Mouse (Mus musculus): ENCODE data around the gene Sike1. TPM values are rescaled to one million over a fixed set of nuclear protein-coding genes. Genes with fewer than 3 reads are reported as not detected.

Sike1 gene
- polyA plus RNA-seq, 1 experiment from 2014 or later = 53.5 TPM

DNA sequence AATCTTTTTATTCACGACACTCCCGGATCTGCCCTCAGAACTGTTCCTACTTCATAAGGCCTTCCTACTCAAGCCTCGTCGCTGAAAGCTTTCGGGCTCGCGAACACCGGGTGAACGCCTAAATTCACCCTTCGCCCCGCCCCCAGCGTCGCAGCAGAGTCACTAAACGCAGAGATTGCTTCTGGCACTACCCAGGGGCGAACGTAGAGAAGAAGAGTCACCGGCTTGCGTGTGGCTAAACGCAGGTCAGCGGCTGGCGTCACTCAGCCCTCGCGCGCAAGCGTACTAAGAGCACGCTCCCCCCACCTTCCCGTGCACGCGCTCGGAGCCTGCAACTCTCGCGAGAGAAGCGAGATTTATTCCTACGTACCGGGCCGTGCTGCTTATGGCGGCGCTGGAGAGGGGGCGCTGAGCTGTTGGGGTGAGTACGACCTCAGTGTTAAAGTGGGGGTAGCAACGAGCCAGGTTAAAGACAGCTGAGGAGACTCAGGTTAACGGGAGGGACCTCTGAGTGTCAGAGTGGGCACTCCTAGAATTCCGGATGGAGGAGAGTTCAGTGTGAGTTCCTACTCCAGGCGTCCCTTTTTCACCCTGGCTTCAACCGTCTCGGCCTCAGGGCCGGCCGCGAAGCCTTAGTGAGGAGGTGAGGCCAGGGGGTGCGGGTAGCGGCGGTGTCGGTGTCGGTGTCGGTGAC is 24.9 kb downstream of the Sike1 start, which contains the start of gene Csde1:
Gene Csde1 (plus strand): TSS at position 178 of the 694 bp plus-strand sequence.
- no peaks in the 10 kb centered on the region for H3K9me3 ChIP-seq (ENCODE audit: low read length)
- H3K4me3 ChIP-seq (ENCODE audit: low read length) = peak within 1 kb of the TSS; percentile 96
- H3K4me1 ChIP-seq (ENCODE audit: insufficient read depth, low read length) = peaks cover 18% of the 10 kb centered on the region
- peak within 1 kb of the TSS; percentile 97 for H3K27ac ChIP-seq (ENCODE audit: low read length)
- ATAC-seq (ENCODE audit: low FRiP score, low TSS enrichment) = peak; percentile 96
- H3K4me2 ChIP-seq (replicated peaks; ENCODE audit: low read depth, low read length) = peak within 1 kb of the TSS; percentile 65
- H3K9ac ChIP-seq (replicated peaks; ENCODE audit: low read length) = peak within 1 kb of the TSS; percentile 99
- WGBS = under 1% methylated on average over 55 of the region's 55 CpGs
- no peaks in the 10 kb centered on the region for H3K27me3 ChIP-seq (ENCODE audit: insufficient read depth, low read length)
- no peaks in the 10 kb centered on the region for H3K36me3 ChIP-seq (ENCODE audit: insufficient read depth, low read length)

DNA sequence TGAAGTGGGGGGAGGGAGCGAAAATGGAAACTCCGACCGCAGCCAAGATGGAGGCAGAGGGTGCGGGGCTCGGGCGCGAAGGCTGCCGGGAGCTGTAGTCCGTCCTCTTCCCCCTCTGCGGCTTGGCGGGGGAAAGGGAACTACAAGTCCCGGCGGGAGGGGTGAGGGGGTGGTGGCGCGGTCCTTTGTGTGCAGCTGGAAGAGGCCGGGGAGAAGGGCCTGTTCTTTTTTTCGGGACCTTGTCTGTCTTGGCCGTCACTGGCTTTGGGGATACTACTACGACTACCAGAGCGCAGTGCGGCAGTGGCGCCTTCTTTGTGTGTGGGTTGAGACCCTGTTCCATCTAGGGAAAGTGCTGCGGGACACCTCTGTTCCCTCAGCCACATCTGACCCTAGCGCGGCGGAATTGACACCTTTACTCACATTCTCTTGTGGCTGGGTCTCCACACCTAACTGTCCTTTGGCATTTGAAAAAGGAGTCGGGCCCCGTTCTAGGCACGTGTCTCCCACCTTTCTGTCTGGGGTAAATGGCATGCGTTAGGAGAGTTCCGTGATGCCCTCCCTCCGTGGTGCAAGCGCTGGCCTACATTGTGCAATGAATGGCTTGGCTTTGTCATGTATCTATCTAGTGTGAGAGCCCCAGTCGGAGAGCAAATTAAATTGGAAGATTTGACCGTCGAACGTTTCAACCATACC is 25.6 kb downstream of the Sike1 start:
- 0% methylated on average over 35 of the region's 37 CpGs for WGBS
- Histone ChIP-seq H3K9me3 (ENCODE audit: low read length) (no peaks in the 10 kb centered on the region), H3K36me3 (ENCODE audit: insufficient read depth, low read length) (no peaks in the 10 kb centered on the region), H3K27ac (ENCODE audit: low read length) (peak overlapping the region; percentile 97), H3K4me3 (ENCODE audit: low read length) (peak overlapping the region; percentile 96), H3K27me3 (ENCODE audit: insufficient read depth, low read length) (no peaks in the 10 kb centered on the region), H3K4me1 (ENCODE audit: insufficient read depth, low read length) (peaks cover 18% of the 10 kb centered on the region), H3K4me2 (replicated peaks; ENCODE audit: low read depth, low read length) (peak overlapping the region; percentile 65), H3K9ac (replicated peaks; ENCODE audit: low read length) (peak overlapping the region; percentile 99)
- ATAC-seq (ENCODE audit: low FRiP score, low TSS enrichment) = peak; percentile 95

DNA sequence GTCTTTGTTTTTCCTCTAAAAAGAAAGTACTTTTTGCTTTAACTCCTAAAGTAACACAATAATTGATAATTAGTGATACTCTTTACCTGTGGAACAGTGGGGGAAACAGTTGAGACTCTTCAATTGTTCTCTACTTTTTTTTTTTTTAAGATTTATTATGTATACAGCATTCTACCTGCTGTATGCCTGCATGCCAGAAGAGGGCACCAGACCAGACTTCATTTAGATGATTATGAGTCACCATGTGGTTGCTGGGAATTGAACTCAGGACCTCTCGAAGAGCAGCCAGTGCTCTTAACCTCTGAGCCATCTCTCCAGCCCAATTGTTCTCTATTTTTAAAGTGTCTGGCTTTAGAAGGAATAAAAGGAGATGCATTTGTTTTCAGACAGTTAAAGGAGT is 30.7 kb downstream of the Sike1 start:
- H3K9ac ChIP-seq (replicated peaks; ENCODE audit: low read length) = no peak overlapping the region
- H3K27me3 ChIP-seq (ENCODE audit: insufficient read depth, low read length) = no peaks in the 10 kb centered on the region
- 95% methylated on average over 1 of the region's 1 CpGs for WGBS
- peaks cover 14% of the 10 kb centered on the region for H3K4me1 ChIP-seq (ENCODE audit: insufficient read depth, low read length)
- ATAC-seq (ENCODE audit: low FRiP score, low TSS enrichment) = no peak
- H3K4me3 ChIP-seq (ENCODE audit: low read length) = no peak overlapping the region
- no peaks in the 10 kb centered on the region for H3K9me3 ChIP-seq (ENCODE audit: low read length)
- no peak overlapping the region for H3K27ac ChIP-seq (ENCODE audit: low read length)
- H3K4me2 ChIP-seq (replicated peaks; ENCODE audit: low read depth, low read length) = no peak overlapping the region
- peaks cover 25% of the 10 kb centered on the region for H3K36me3 ChIP-seq (ENCODE audit: insufficient read depth, low read length)

DNA sequence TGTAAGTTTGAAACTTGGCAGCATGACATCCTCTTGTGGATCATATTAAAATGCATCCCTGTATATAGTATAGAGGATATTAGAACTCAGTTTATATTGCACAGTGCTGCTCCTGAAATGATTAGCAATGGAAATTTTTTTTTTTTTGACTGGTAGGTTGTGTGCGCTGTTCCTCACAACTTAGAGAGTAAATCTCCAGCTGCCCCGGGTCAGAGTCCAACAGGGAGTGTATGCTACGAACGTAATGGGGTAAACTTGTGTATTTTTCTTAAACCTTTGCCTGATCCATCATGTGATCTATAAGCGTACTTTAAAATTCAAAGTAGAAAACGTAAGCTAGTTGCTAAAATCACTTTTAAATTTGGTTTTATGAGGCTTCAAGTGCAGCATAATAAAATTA is 44.8 kb downstream of the Sike1 start:
- Histone ChIP-seq H3K27ac (ENCODE audit: low read length) (no peak overlapping the region), H3K4me2 (replicated peaks; ENCODE audit: low read depth, low read length) (no peak overlapping the region), H3K4me3 (ENCODE audit: low read length) (no peak overlapping the region), H3K36me3 (ENCODE audit: insufficient read depth, low read length) (peaks cover 45% of the 10 kb centered on the region), H3K4me1 (ENCODE audit: insufficient read depth, low read length) (no peaks in the 10 kb centered on the region), H3K9ac (replicated peaks; ENCODE audit: low read length) (no peak overlapping the region), H3K9me3 (ENCODE audit: low read length) (no peaks in the 10 kb centered on the region), H3K27me3 (ENCODE audit: insufficient read depth, low read length) (no peaks in the 10 kb centered on the region)
- WGBS = 88% methylated on average over 6 of the region's 6 CpGs
- no peak for ATAC-seq (ENCODE audit: low FRiP score, low TSS enrichment)

DNA sequence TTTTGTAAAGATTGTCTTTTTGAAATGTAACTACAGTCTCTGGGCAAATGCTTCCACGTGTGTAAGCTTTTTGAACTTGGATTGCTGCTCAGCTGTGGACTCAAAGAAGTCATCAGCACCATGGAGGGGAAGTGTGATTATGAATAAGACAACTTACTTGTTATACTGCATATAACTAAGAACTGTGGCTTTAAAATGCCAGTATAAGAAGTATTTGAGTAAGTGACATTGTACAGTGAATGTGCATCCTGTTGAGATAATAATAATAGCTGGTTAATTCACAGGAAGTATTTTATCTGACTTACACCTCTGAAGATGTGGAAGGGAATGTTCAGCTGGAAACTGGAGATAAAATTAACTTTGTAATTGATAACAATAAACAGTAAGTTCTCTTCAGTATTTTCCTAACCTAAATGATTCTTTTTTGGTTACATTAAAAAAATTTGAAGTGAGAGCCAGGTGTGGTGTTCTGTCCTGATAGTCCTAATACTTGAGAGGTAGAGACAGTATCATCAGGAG is 45.4 kb downstream of the Sike1 start:
- no peak overlapping the region for H3K9ac ChIP-seq (replicated peaks; ENCODE audit: low read length)
- H3K4me3 ChIP-seq (ENCODE audit: low read length) = no peak overlapping the region
- no peak overlapping the region for H3K4me2 ChIP-seq (replicated peaks; ENCODE audit: low read depth, low read length)
- H3K4me1 ChIP-seq (ENCODE audit: insufficient read depth, low read length) = no peaks in the 10 kb centered on the region
- WGBS = 90% methylated on average over 1 of the region's 1 CpGs
- H3K9me3 ChIP-seq (ENCODE audit: low read length) = no peaks in the 10 kb centered on the region
- peaks cover 48% of the 10 kb centered on the region for H3K36me3 ChIP-seq (ENCODE audit: insufficient read depth, low read length)
- H3K27me3 ChIP-seq (ENCODE audit: insufficient read depth, low read length) = no peaks in the 10 kb centered on the region
- H3K27ac ChIP-seq (ENCODE audit: low read length) = no peak overlapping the region
- no peak for ATAC-seq (ENCODE audit: low FRiP score, low TSS enrichment)

DNA sequence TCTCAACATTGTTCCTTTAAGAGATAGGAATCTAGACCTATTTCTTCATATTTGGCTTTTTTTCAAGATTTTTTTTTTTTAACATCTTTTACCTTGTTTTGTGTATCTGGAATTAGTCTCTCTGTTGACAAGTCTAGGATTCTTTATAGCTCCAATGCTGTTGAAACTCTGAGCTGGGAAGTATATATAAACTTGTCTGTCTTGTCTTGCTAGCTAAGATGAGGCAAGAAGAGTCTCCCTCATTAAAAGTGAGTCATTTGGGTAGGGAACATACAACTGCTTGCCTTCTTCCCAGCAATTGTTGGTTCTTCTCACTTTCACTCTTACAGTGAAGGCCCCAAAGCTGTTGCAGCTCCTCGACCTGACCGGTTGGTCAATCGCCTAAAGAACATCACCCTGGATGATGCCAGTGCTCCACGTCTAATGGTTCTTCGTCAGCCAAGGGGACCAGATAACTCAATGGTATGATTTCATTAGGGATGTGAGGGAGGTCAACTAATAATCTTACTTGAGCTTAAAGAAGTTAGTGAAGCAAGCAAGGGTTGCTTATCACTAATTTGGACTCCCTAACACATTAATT is 60.6 kb downstream of the Sike1 start:
- H3K4me2 ChIP-seq (replicated peaks; ENCODE audit: low read depth, low read length) = no peak overlapping the region
- H3K36me3 ChIP-seq (ENCODE audit: insufficient read depth, low read length) = peaks cover 51% of the 10 kb centered on the region
- 83% methylated on average over 5 of the region's 5 CpGs for WGBS
- no peak overlapping the region for H3K9ac ChIP-seq (replicated peaks; ENCODE audit: low read length)
- no peak overlapping the region for H3K4me3 ChIP-seq (ENCODE audit: low read length)
- ATAC-seq (ENCODE audit: low FRiP score, low TSS enrichment) = no peak
- no peaks in the 10 kb centered on the region for H3K27me3 ChIP-seq (ENCODE audit: insufficient read depth, low read length)
- H3K4me1 ChIP-seq (ENCODE audit: insufficient read depth, low read length) = peaks cover 10% of the 10 kb centered on the region
- H3K27ac ChIP-seq (ENCODE audit: low read length) = no peak overlapping the region
- no peaks in the 10 kb centered on the region for H3K9me3 ChIP-seq (ENCODE audit: low read length)

DNA sequence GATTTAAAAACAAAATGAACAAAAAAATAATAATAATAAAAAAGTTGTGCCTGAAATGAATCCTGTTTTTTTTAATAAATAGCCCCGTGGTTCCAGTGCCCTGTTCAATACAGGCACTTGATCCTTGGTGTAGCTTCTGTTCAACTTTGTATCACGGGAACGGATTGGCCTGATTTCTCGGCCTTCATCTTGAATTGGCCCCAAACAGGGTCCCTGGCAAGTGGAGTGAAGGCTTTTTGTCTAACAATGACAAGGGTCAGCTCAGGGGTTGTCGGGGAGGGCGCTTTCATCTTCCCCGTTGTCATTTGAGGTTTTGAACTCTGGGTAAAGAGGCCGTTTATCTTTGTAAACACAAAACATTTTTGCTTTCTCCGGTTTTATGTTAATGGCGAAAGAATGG is 62.2 kb downstream of the Sike1 start:
- H3K4me2 ChIP-seq (replicated peaks; ENCODE audit: low read depth, low read length) = peak overlapping the region; percentile 77
- H3K9me3 ChIP-seq (ENCODE audit: low read length) = no peaks in the 10 kb centered on the region
- H3K27me3 ChIP-seq (ENCODE audit: insufficient read depth, low read length) = no peaks in the 10 kb centered on the region
- peaks cover 10% of the 10 kb centered on the region for H3K4me1 ChIP-seq (ENCODE audit: insufficient read depth, low read length)
- 3% methylated on average over 10 of the region's 10 CpGs for WGBS
- peak overlapping the region; percentile 54 for H3K9ac ChIP-seq (replicated peaks; ENCODE audit: low read length)
- H3K27ac ChIP-seq (ENCODE audit: low read length) = peak overlapping the region; percentile 77; the same call in 1 of the 2 replicates
- peak overlapping the region; percentile 77 for H3K4me3 ChIP-seq (ENCODE audit: low read length)
- ATAC-seq (ENCODE audit: low FRiP score, low TSS enrichment) = peak; percentile 55
- peaks cover 50% of the 10 kb centered on the region for H3K36me3 ChIP-seq (ENCODE audit: insufficient read depth, low read length)

Other genes starting within 250 kb of the Sike1 start
- gene Tshb, start 213.0 kb upstream of the Sike1 start, polyA plus RNA-seq (2015; fragmentation: Nextera tagmentation; extraction: Ambion mirVana) = 0.06 TPM in 1 of 2 replicates, not detected in the other
- 0.28 TPM in 1 of 2 replicates, not detected in the other for gene Sycp1, start 59.6 kb upstream of the Sike1 start, polyA plus RNA-seq (2015; fragmentation: Nextera tagmentation; extraction: Ambion mirVana)
- 0.07 and 0.12 TPM in 2 replicates for gene Nr1h5, start 31.6 kb upstream of the Sike1 start, polyA plus RNA-seq (2015; fragmentation: Nextera tagmentation; extraction: Ambion mirVana)
- 349 and 364 TPM in 2 replicates for gene Csde1, start 24.7 kb downstream of the Sike1 start, polyA plus RNA-seq (2015; fragmentation: Nextera tagmentation; extraction: Ambion mirVana)
- 102 and 104 TPM in 2 replicates for gene Nras, start 62.6 kb downstream of the Sike1 start, polyA plus RNA-seq (2015; fragmentation: Nextera tagmentation; extraction: Ambion mirVana)
- gene Ampd1, start 78.3 kb downstream of the Sike1 start, polyA plus RNA-seq (2015; fragmentation: Nextera tagmentation; extraction: Ambion mirVana) = 0.35 and 0.69 TPM in 2 replicates
- 3.7 and 4.0 TPM in 2 replicates for gene Dennd2c, start 106.9 kb downstream of the Sike1 start, polyA plus RNA-seq (2015; fragmentation: Nextera tagmentation; extraction: Ambion mirVana)
- gene Bcas2, start 175.9 kb downstream of the Sike1 start, polyA plus RNA-seq (2015; fragmentation: Nextera tagmentation; extraction: Ambion mirVana) = 171 and 183 TPM in 2 replicates

Data from kidney, embryonic 16.5 days (tissue).